Mouse (Mus musculus) megakaryocyte, adult 5-6 weeks (primary cell): ENCODE results near the gene Nectin1. TPM values are rescaled to one million over a fixed set of nuclear protein-coding genes. Genes with fewer than 3 reads are reported as not detected.
A peak's percentile ranks its signal among the peaks of the same experiment; 100 is the strongest.

Experiments
- ATAC-seq: 2 replicates; pipeline ENCODE4 v1.8.0; 2016; ENCODE audit warnings: mild to moderate bottlenecking, inconsistent platforms; ENCODE audit not compliant: poor library complexity, severe bottlenecking
- total RNA-seq, 2 experiments: library from RNA; stranded (forward) in 1 of 2; stranded (reverse) in 1 of 2; fragments of 153-499, 151-499 nt in 1 of 2; fragments of 221-1000, 200-1000 nt in 1 of 2; gene quantifications; 2 replicates each; pipeline versions ENCODE4 v1.2.3 to v1.2.4; 2015 to 2017

Nectin1 gene
- total RNA-seq, 2 experiments from 2014 or later, result 1.4 to 9.7 TPM

- no peak for ATAC-seq
Observed at GRCm38 (mm10) chr9:43796841-43797740, 53.3 kb downstream of the Nectin1 start.

DNA sequence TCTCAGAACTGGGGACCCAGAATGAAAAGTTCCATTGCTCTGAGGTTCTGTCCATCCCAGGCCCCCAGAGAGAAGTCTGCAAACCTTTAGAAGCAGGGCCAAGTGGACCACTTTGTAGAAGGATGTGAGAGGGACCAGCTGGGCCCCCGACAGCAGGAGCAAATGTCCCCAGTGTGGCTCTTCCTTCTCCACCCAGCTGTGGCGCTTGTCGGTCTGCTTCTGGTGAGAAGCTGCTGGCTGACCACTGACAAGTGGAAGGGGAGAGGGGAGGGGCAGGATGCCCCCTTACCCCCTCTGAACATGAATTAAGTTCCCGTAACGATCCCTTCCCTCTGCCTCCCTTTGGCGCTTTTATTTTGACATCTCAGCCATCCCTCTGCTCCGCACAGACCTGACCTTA is 54.0 kb downstream of the Nectin1 start:
- ATAC-seq, result no peak

GRCm38 (mm10) chr9:43800525-43800924 is 56.7 kb downstream of the Nectin1 start:
- ATAC-seq, result no peak

- peak; percentile 56; the same call in 1 of the 2 replicates for ATAC-seq
Observed at GRCm38 (mm10) chr9:43801911-43802310, 58.1 kb downstream of the Nectin1 start.

- no peak for ATAC-seq
Observed at GRCm38 (mm10) chr9:43807565-43807964, 63.8 kb downstream of the Nectin1 start.

- ATAC-seq, result no peak
Observed at GRCm38 (mm10) chr9:43808099-43808498, 64.3 kb downstream of the Nectin1 start.

GRCm38 (mm10) chr9:43808546-43808945 is 64.8 kb downstream of the Nectin1 start:
- ATAC-seq, result no peak

- ATAC-seq, result no peak
Observed at GRCm38 (mm10) chr9:43813156-43813555, 69.4 kb downstream of the Nectin1 start.

GRCm38 (mm10) chr9:43822206-43822605 is 78.4 kb downstream of the Nectin1 start:
- no peak for ATAC-seq

DNA sequence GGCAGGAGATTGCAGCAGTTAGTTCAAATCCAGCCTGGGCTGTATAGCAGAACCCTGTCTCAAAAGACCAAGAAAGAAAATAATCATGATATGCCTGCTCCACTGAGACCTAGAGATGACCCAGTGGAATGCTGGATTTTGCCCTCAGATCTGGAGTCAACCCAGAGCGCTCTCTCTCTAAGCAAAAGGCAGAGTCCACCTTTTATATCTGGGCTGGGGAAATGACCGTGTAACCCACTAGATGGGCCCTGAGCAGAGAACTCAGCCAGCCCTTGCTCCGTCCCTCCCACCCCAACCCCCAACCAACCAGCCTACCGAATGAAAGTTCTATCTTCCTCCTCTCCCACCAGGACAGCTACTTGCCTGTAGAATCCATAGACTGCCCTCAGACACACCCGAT is 81.4 kb downstream of the Nectin1 start:
- ATAC-seq, result no peak

DNA sequence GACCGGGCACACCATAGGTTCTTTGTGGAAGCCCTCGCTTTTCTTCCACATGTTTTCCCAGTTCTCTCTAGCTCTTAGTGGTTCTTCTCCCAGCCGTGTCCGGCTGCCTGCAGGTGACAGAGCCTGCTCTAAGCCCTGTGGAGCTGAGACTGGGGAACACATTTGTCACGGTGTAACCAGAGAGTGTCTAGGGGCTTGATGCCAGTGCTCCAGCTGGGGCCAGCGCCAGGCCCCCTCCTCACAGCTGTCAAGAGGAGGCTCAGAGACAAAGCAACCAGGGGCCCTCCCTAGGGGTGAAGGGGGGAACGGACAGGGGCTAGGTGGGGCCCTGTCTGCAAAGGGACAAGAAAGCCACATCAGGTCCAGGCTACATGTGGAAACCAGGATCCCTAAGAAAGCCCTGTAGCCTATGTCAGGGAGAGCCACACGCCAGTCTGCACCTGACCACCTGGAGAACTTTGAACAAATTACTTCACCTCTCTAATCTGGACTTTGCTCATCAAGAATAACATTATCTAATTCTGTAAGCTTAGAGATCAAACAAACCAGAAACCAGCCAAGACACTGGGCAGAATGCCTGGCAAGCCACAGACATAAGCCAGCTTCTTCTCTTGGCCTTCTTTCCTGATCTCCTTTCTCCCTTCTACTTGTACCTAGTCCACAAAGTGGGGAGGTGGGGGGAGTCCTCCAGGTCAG is 82.9 kb downstream of the Nectin1 start:
- ATAC-seq, result no peak

GRCm38 (mm10) chr9:43827593-43827992 is 83.8 kb downstream of the Nectin1 start:
- no peak for ATAC-seq

DNA sequence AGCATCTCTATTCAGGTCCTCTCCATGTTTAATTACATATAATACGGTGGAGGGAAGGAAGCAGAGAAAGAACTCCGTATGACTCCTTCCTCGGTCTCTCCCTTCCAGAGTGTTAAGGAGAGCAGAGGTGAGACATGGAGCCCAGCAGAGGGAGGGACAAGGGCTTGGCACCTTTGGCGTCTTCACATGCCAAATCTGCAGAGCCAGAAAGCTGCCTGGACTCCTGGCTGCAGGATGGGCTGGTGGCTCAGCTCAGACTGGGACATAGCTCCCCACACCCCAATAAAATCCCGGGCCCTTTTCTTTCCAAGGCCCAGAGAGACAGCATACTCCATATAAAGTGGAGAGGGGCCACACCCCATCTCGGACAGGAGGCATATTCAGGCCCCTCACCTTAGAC is 85.2 kb downstream of the Nectin1 start:
- no peak for ATAC-seq

DNA sequence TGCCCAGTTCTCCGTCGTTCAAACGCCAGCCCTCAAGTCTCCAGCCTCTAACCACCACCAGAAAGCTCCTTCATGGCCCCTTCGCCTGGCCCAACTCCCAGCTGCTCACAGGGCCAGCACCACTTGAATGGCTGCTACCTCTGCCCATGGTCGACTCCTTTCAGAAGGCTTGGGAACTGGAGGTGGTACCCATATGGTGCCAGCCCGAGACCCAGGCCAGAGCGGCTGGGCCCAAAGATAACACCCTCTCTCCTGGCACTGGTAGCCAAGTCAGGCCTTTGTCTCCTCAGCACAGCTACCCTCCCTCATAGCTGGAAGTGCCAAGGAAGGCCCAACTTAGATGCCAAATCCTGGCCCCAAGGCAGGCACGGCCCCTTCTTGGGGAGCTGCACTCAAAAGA is 89.4 kb downstream of the Nectin1 start:
- no peak for ATAC-seq

- ATAC-seq, result no peak
Observed at GRCm38 (mm10) chr9:43834283-43834682, 90.5 kb downstream of the Nectin1 start.

GRCm38 (mm10) chr9:43838561-43838960 is 94.8 kb downstream of the Nectin1 start:
- no peak for ATAC-seq

DNA sequence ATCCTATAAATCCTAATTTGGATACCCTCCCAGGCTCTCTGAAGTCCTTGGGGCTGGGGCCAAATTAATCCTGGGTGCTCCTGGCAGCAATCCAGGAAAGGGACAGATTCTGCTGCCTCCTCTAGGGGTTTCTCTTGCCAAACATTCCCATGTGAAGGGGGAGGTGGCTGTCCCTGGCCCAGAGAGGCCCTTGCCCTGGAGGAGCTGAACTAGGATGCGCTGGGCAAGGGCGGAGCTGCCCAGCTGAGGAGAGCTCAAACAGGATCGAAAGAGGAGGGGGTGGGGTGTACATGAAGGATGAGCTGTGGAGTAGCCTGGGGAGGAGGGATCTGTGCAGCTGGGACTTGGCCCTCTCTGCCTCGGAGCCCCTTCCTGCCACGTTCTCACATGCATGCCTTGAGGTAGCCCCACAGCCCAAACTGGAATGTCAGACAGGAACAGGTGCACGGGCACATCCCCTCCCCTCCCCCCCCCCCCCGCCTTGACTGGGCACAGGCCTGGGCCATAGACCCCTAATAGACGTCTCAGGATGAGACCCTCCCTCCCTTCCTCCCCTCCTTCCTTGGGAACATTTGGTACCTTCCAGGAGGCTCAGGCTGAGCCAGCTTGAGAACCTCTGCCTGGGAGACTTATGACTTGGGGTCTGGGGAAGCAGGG is 99.3 kb downstream of the Nectin1 start:
- ATAC-seq, result no peak

DNA sequence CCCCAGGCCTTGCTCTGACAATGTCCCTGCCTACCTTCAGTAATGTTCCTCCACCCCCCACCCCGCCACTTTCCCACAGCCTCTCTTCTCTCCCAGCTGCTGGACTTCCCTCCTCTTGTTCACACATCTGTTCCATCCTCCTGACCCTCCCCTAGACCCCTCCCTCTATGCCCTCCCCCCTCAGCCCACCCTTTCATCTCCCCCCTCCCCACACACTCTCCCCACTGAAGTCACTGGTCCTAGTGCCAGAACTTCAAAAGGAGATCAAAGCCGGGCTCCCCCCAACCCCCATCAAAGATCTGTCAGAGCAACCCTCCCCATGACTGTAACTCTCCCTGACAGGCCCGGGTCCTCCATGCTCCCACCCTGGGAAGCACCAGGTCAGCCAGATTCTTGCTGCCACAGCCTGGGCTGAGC is 99.9 kb downstream of the Nectin1 start:
- no peak for ATAC-seq

GRCm38 (mm10) chr9:43845660-43846455 is 102.1 kb downstream of the Nectin1 start:
- no peak for ATAC-seq

GRCm38 (mm10) chr9:43847861-43848260 is 104.1 kb downstream of the Nectin1 start:
- ATAC-seq, result no peak

- ATAC-seq, result no peak
Observed at GRCm38 (mm10) chr9:43850281-43850680, 106.5 kb downstream of the Nectin1 start.
